Mouse (Mus musculus): ENCODE results near the gene Klc1. TPM values are rescaled to one million over a fixed set of nuclear protein-coding genes. Genes with fewer than 3 reads are reported as not detected.
A peak's percentile ranks its signal among the peaks of the same experiment; 100 is the strongest.

The Klc1 gene
- polyA plus RNA-seq, 1 experiment from 2014 or later: 117 TPM

DNA sequence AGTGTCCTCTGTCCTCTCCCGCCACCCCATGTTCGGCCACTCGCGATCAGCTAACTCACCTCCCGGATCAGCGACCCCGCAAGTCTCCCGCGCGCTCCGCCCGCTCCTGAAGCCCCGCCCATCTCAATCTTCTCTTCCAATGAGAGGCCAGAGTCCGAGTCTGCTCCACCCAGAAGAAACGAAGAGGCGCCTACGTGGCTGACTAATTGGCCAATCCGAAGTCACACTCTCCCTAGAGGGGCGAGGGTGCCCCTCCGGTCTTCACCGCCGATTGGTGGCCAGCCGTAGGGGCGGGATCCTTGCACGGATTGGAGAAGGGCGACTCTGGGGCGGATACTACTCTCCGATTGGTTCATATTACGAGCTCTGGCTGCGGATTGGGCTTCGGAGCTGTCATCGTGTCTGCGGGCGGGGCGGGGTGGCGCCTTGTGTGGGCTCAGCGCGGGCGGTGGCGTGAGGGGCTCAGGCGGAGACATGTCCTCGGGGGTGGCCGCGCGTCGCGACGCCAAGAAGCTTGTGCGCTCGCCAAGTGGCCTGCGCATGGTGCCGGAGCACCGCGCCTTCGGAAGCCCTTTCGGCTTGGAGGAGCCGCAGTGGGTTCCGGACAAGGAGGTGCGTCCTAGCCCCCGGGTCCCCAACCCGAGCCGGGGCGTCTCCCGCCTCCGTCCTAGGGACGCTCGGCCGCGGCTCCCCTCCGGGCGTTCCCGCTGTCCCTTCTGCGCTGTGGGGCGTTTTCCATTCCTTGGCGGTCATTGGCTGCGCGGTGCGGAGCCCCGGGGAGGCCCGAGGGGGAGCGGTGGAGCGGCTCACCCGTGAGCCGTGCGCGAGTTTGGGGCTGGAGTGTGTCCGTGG is 55.3 kb downstream of the Klc1 start, which contains the start of the genes Xrcc3 and Zfyve21:
Gene Xrcc3 (minus strand): TSS at position 108 of the 852 bp plus-strand sequence.
Gene Zfyve21 (plus strand): TSS at position 405 of the 852 bp plus-strand sequence.
- WGBS: under 1% methylated on average over 82 of the region's 87 CpGs
- peak within 1 kb of the TSS; percentile 77 for H3K4me3 ChIP-seq
- ATAC-seq (ENCODE audit: insufficient number of reproducible peaks, low FRiP score): peak; percentile 99
- peaks cover 13% of the 10 kb centered on the region for H3K36me3 ChIP-seq
- H3K27me3 ChIP-seq (replicated peaks): no peaks in the 10 kb centered on the region
- H3K4me2 ChIP-seq: peak within 1 kb of the TSS; percentile 93
- no peaks in the 10 kb centered on the region for H3K9me3 ChIP-seq (replicated peaks)
- peak within 1 kb of the TSS; percentile 81 for H3K9ac ChIP-seq
- peak within 1 kb of the TSS; percentile 94 for H3K27ac ChIP-seq (ENCODE audit: poor library complexity, severe bottlenecking)
- peaks cover 62% of the 10 kb centered on the region for H3K4me1 ChIP-seq (replicated peaks)

DNA sequence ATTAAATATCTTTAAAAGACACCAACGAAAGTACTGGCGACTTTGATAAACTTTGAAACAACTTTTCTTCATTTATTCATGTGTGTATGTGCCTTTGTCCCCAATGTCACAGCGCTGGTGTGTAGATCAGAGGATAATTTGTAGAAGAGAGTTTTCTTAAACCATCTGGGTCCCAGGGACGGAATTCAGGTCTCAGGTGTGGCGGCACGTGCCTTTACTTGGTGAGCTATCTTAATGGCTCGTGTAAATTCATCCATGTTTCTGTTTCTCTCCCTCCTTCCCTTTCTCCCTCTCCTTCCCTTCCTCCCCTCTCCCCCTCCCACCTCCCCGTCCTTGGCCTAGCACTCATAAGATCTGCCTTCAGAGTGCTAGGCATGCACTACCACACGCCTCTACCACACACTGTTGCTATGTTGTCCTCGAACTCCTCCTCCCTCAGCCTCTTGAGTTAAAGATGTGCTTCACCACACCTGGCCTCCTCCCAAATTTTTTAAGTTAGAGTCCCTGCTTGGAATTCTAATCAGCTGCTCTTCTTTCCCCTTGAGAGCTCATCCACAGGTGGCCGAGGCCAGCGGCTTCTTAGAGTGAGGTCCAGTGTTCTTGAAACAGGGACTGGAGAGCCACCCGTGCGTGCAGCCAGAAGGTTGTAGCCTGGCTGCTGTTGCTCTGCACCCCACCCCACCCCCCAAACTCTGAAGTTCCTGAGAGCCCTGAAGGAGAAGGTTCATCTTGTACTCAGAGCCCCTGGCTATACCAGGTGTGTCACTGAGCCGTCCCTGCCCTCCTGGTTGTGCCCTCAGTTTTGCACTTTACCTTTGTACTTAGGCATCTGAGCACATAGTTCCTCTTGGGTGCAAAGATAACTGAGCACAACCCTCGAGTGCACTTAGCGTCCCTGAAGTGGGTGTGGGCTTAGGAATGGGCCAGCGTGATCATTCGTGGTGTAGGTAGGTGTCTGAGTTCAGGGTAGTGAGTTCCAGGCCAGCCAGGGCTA is 56.4 kb downstream of the Klc1 start:
- Histone ChIP-seq H3K27ac (ENCODE audit: poor library complexity, severe bottlenecking) (peak overlapping the region; percentile 94), H3K27me3 (replicated peaks) (no peaks in the 10 kb centered on the region), H3K36me3 (peaks cover 10% of the 10 kb centered on the region), H3K9ac (peak overlapping the region; percentile 78), H3K4me3 (peak overlapping the region; percentile 77), H3K9me3 (replicated peaks) (no peaks in the 10 kb centered on the region), H3K4me1 (replicated peaks) (peaks cover 57% of the 10 kb centered on the region), H3K4me2 (peak overlapping the region; percentile 86)
- 22% methylated on average over 19 of the region's 19 CpGs for WGBS
- no peak for ATAC-seq (ENCODE audit: insufficient number of reproducible peaks, low FRiP score)

DNA sequence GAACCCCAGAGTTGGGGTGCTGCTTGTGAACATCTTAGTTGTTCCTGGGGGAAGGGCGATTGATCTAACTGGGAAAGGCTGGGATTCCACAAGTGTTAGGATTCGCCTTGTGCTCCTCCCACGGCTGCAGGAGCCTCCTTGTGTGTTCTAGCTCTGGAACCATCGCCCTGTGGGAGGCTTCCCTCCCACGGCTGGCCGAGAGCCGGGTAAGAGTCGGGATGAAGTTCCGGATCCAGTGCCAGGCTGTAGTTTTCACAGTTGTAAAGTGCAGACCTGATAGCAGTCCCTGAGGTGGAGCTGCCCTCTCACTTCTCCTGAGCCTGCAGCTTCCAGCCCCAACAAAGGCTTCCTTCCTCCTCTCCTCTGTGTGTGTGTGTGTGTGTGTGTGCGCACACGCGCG is 57.9 kb downstream of the Klc1 start:
- Histone ChIP-seq H3K9ac (peak overlapping the region; percentile 10), H3K9me3 (replicated peaks) (no peaks in the 10 kb centered on the region), H3K36me3 (peaks cover 12% of the 10 kb centered on the region; the same call in 1 of the 2 replicates), H3K27me3 (replicated peaks) (no peaks in the 10 kb centered on the region), H3K4me2 (peak overlapping the region; percentile 86), H3K4me3 (0 out of 2 replicates have a peak overlapping the region, but pooled peaks have one; percentile 1), H3K4me1 (replicated peaks) (peaks cover 68% of the 10 kb centered on the region), H3K27ac (ENCODE audit: poor library complexity, severe bottlenecking) (0 out of 2 replicates have a peak overlapping the region, but pooled peaks have one; percentile 8)
- 59% methylated on average over 13 of the region's 13 CpGs for WGBS
- ATAC-seq (ENCODE audit: insufficient number of reproducible peaks, low FRiP score): no peak

DNA sequence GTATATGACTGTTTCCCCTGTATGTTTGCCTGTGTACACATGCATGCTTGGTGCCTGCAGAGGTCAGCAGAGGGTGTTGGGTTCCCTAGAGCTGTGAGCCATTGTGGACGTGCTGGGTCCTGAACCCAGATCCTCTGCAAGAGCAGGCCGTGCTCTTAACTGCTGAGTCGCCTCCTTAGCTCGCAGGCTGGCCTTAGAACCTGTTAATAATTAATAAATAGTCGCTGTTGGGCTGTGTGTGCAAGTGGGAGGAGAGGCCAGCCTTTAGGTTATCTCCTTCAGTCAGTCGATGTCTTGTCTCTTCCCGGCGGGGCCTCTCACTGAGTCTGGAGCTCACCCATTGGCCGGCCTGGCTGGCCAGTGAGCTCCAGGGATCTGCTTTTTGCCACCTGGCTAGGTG is 58.3 kb downstream of the Klc1 start:
- ATAC-seq (ENCODE audit: insufficient number of reproducible peaks, low FRiP score): no peak
- Histone ChIP-seq H3K27ac (ENCODE audit: poor library complexity, severe bottlenecking) (0 out of 2 replicates have a peak overlapping the region, but pooled peaks have one; percentile 8), H3K9me3 (replicated peaks) (no peaks in the 10 kb centered on the region), H3K4me3 (no peak overlapping the region), H3K9ac (peak overlapping the region; percentile 10; the same call in 1 of the 2 replicates), H3K4me2 (peak overlapping the region; percentile 86), H3K27me3 (replicated peaks) (no peaks in the 10 kb centered on the region), H3K4me1 (replicated peaks) (peaks cover 72% of the 10 kb centered on the region), H3K36me3 (peaks cover 12% of the 10 kb centered on the region; the same call in 1 of the 2 replicates)
- WGBS: 68% methylated on average over 9 of the region's 9 CpGs

DNA sequence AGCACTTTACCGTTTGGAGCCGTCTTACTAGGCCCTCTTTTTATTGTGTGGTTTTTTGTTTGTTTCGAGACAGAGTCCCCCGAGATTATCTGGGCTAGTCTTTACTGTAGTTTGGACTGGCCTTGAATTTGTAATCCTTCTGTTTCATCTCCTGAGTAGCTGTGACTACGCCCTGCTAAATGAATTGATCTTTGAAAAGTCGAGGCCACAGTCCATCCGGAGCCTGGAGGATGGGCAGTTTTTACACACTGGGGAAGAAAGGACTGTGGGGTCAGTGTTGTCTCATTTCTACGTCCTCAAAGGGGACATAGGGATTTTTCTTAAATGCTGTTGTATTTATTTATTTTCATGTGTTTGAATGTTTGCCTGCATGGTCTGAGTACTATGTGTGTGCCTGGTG is 59.3 kb downstream of the Klc1 start:
- H3K4me2 ChIP-seq: no peak overlapping the region
- no peak overlapping the region for H3K4me3 ChIP-seq
- no peaks in the 10 kb centered on the region for H3K27me3 ChIP-seq (replicated peaks)
- WGBS: 90% methylated on average over 8 of the region's 8 CpGs
- H3K9me3 ChIP-seq (replicated peaks): no peaks in the 10 kb centered on the region
- H3K9ac ChIP-seq: no peak overlapping the region; the same call in 1 of the 2 replicates
- H3K36me3 ChIP-seq: peaks cover 14% of the 10 kb centered on the region; the same call in 1 of the 2 replicates
- ATAC-seq (ENCODE audit: insufficient number of reproducible peaks, low FRiP score): no peak
- peaks cover 67% of the 10 kb centered on the region for H3K4me1 ChIP-seq (replicated peaks)
- H3K27ac ChIP-seq (ENCODE audit: poor library complexity, severe bottlenecking): no peak overlapping the region

DNA sequence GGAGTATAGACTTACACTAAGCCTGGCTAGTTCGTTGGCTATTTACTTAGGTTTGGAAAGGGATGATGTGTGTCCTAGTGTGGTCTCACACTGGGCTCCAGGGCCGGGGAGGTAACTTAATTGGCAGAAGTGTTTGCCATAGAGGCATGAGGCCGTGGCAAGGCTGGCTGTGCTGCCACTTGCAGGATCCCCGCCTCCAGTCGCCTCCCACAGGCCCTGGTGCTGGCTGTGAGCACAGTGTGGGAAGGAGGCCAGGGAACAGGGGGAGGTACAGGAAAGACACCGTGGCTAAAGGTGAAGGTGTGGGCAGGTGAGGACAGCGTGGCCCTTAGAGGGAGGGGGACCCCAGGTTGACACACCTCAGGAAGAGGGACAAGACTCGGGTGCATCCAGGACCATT is 61.3 kb downstream of the Klc1 start:
- 75% methylated on average over 8 of the region's 8 CpGs for WGBS
- Histone ChIP-seq H3K4me2 (no peak overlapping the region), H3K9me3 (replicated peaks) (no peaks in the 10 kb centered on the region), H3K4me3 (no peak overlapping the region), H3K27ac (ENCODE audit: poor library complexity, severe bottlenecking) (no peak overlapping the region), H3K4me1 (replicated peaks) (peaks cover 61% of the 10 kb centered on the region), H3K9ac (no peak overlapping the region; the same call in 1 of the 2 replicates), H3K36me3 (peaks cover 33% of the 10 kb centered on the region), H3K27me3 (replicated peaks) (no peaks in the 10 kb centered on the region)
- ATAC-seq (ENCODE audit: insufficient number of reproducible peaks, low FRiP score): no peak

DNA sequence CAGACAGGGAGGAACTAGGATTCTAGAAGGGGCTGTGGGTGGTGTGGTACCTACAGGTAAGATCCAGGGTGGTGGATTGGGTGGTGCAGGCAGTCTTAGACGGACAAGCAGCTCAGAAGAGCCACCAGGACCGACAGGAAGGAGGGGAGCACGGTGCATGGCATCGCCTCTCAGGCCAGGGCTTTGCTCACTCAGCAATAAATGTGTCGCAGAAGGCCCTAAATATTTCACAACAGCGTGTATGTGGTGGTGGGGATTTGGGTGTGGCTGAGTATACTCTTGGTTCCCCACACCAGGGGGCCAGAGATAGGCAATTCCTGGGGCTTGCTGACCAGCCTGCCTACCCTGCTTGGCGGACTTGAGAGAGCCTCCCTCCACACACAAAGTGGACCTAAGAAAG is 62.1 kb downstream of the Klc1 start:
- Histone ChIP-seq H3K4me3 (no peak overlapping the region), H3K4me2 (no peak overlapping the region), H3K27me3 (replicated peaks) (no peaks in the 10 kb centered on the region), H3K27ac (ENCODE audit: poor library complexity, severe bottlenecking) (no peak overlapping the region), H3K36me3 (peaks cover 41% of the 10 kb centered on the region), H3K4me1 (replicated peaks) (peaks cover 57% of the 10 kb centered on the region), H3K9ac (no peak overlapping the region), H3K9me3 (replicated peaks) (no peaks in the 10 kb centered on the region)
- WGBS: 79% methylated on average over 7 of the region's 7 CpGs
- no peak for ATAC-seq (ENCODE audit: insufficient number of reproducible peaks, low FRiP score)

DNA sequence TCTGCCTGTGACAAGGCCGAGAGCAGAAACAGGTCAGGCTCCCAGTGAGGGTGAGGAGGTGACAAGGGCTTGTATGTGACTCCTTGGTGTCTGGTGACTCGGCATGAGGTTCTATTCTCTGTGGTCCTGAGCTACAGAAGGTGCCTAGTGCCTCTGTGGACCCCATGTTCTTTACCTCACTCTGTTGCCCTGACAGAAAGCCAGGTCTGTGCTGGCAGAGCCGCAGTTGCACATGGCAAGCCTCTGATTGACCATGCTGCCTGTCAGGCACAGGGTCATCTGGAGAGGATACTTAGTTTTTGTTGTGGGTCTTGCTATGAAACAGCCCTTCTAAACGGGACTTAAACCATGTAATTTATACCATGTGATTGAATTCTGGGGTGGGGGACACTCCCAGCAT is 63.3 kb downstream of the Klc1 start:
- ATAC-seq (ENCODE audit: insufficient number of reproducible peaks, low FRiP score): no peak
- Histone ChIP-seq H3K4me2 (no peak overlapping the region), H3K9ac (no peak overlapping the region), H3K4me1 (replicated peaks) (peaks cover 48% of the 10 kb centered on the region), H3K36me3 (peaks cover 53% of the 10 kb centered on the region), H3K4me3 (no peak overlapping the region), H3K27me3 (replicated peaks) (no peaks in the 10 kb centered on the region), H3K27ac (ENCODE audit: poor library complexity, severe bottlenecking) (no peak overlapping the region), H3K9me3 (replicated peaks) (no peaks in the 10 kb centered on the region)
- WGBS: 68% methylated on average over 4 of the region's 4 CpGs

DNA sequence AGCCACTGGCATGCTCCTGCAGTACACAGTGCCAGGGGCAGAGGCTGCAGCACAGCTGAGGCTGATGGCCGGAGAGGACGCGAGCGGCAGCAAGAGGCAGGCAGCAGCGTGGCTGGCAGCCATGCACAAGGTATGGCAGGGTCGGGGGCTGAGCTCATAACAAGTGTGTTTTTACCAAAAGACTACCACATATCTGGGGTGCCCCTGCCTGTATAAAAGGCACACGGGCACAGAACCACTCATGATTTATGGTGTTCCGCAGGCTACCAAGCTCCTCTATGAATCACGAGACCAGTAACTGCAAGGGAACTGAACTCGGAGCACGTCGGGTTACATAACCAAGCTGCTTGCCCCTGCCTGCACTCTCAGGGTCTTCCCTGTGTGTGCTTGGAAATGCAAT is 68.9 kb downstream of the Klc1 start:
- no peak overlapping the region for H3K4me2 ChIP-seq
- H3K4me3 ChIP-seq: no peak overlapping the region
- no peak overlapping the region for H3K27ac ChIP-seq (ENCODE audit: poor library complexity, severe bottlenecking)
- H3K4me1 ChIP-seq (replicated peaks): peaks cover 7% of the 10 kb centered on the region; the same call in 1 of the 2 replicates
- H3K27me3 ChIP-seq (replicated peaks): no peaks in the 10 kb centered on the region
- ATAC-seq (ENCODE audit: insufficient number of reproducible peaks, low FRiP score): no peak
- WGBS: 95% methylated on average over 12 of the region's 12 CpGs
- H3K9ac ChIP-seq: no peak overlapping the region
- peaks cover 97% of the 10 kb centered on the region for H3K36me3 ChIP-seq
- no peaks in the 10 kb centered on the region for H3K9me3 ChIP-seq (replicated peaks)

DNA sequence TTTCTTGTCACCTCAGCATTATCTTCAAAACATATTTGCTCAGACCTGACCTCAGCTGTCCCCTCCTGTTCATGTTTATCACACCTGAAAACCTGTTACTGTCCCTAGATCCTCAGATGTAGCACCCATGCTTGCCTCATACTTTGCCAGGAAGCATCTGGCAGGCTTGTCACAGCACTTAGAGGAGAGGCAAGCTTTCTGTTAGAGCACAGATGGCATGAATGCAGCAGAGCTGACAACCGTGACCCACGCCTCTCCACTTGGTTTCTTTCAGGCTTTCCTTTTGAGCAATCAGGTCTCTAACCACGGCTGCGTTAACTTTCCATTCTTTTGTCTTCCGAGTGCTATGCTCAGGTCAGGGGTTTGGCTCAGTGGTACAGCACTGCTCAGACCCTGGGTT is 70.8 kb downstream of the Klc1 start:
- Histone ChIP-seq H3K4me3 (no peak overlapping the region), H3K4me2 (no peak overlapping the region), H3K4me1 (replicated peaks) (peaks cover 7% of the 10 kb centered on the region; the same call in 1 of the 2 replicates), H3K27me3 (replicated peaks) (no peaks in the 10 kb centered on the region), H3K9ac (no peak overlapping the region), H3K36me3 (peaks cover 100% of the 10 kb centered on the region), H3K9me3 (replicated peaks) (no peaks in the 10 kb centered on the region), H3K27ac (ENCODE audit: poor library complexity, severe bottlenecking) (no peak overlapping the region)
- ATAC-seq (ENCODE audit: insufficient number of reproducible peaks, low FRiP score): no peak
- 86% methylated on average over 5 of the region's 5 CpGs for WGBS

Measured in heart, embryonic 12.5 days (tissue).